Comparison of ENCODE assay signal across 25 mouse cellular contexts in the genomic region with DNA sequence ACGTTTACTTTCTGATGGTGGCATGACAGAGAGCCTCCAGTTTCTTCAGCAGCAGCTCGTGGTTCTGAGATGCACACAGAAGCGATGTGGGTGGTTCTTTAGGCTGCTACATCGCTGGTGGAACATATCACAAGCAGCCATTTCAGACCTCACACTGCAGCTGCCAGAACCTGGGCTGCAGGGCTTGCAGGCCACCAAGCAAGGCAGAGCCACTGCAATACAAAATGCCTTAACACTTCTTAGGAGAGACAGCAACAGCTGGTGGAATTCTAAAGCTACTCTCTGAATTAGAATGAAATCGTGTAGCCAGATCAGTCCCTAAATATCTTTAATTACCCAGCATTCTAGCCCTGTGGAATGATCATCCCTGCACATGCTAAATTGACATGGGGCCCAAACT. TPM values are rescaled to one million over a fixed set of nuclear protein-coding genes. Genes with fewer than 3 reads are reported as not detected.
DNase-seq lines count a peak whose midpoint lies in the region; ATAC-seq and TF ChIP-seq lines count a peak whose summit lies in the region.
"Had no signal": no experiment of that assay in that cellular context is flagged by ENCODE, and none has a peak within 500 bp of the region (broad histone marks: within the 10 kb centered on the region; RNA-seq: fewer than 3 reads in every experiment).

No protein-coding gene starts in this region.

- peak overlapping the region; percentile 7 for H3K4me2 ChIP-seq in myocyte (ENCODE audit: low read depth)
- H3K4me2 ChIP-seq: embryonic facial prominence, embryonic 15.5 days; heart, embryonic 11.5 days; heart, embryonic 15.5 days; hindbrain, embryonic 13.5 days had no signal

- DNase-seq in frontal cortex, postnatal 25 days (ENCODE audit: low spot score in 2 of 2): no peak
- peak; percentile 7 to 62 for DNase-seq in lung, postnatal 4 days
- no peak for DNase-seq in lung, adult 2 months
- no peak for DNase-seq in neural tube, embryonic 10.5 days (ENCODE audit: extremely low spot score, low spot score)
- DNase-seq: adrenal gland, adult 8-10 months; B cell, adult 2 months; cerebellum, adult 11-12 months; cerebellum, adult 9-10 months; cerebellum, postnatal 25 days; gastrocnemius, postnatal 14 days; heart, adult 2 months; heart, postnatal 14 days had no signal

- no peak for TF ChIP-seq POLR2A in lung, adult 2 months (IDR thresholded peaks at IDR 0.05; ENCODE audit: borderline replicate concordance, extremely low read depth, low read depth, low read length)
- peak; percentile 33; the same call in 1 of the 2 replicates for TF ChIP-seq POLR2A in cortical plate, adult 2 months (IDR thresholded peaks at IDR 0.05; ENCODE audit: extremely low read depth, insufficient read depth, low read length)
- no peak for TF ChIP-seq POLR2A in myocyte (IDR thresholded peaks at IDR 0.05; ENCODE audit: insufficient read length, low read depth)

- no peak for TF ChIP-seq CTCF in lung, adult 2 months (IDR thresholded peaks at IDR 0.05; ENCODE audit: insufficient read depth, low read length)
- TF ChIP-seq CTCF in cortical plate, adult 2 months (IDR thresholded peaks at IDR 0.05; ENCODE audit: extremely low read depth, insufficient read depth, low read length): no peak

- H3ac ChIP-seq in myocyte (ENCODE audit: control insufficient read depth, insufficient read length): no peak overlapping the region

- peak; percentile 17; the same call in 1 of the 2 replicates for ATAC-seq in frontal cortex, adult (ENCODE audit: low TSS enrichment)
- ATAC-seq: CD4-positive, CD25-positive, alpha-beta regulatory T cell, adult 4 months; forebrain, embryonic 14.5 days; hindbrain, postnatal 0 days had no signal

- H3K36me3 ChIP-seq in myocyte (ENCODE audit: control insufficient read depth, insufficient read depth): no peaks in the 10 kb centered on the region
- H3K36me3 ChIP-seq: embryonic facial prominence, embryonic 15.5 days; forebrain, embryonic 10.5 days; G1E; heart, embryonic 15.5 days; hindbrain, embryonic 13.5 days had no signal

- no peaks in the 10 kb centered on the region; the same call in 1 of the 2 replicates for H3K4me1 ChIP-seq in lung, adult 2 months (ENCODE audit: control insufficient read depth, insufficient read depth, low read length)
- peaks cover 3% of the 10 kb centered on the region; the same call in 1 of the 2 replicates for H3K4me1 ChIP-seq in cortical plate, adult 2 months (ENCODE audit: control insufficient read depth, insufficient read depth, low read length)

- H3K27ac ChIP-seq in cortical plate, adult 2 months (ENCODE audit: insufficient read depth, low read length): no peak overlapping the region
- H3K27ac ChIP-seq: embryonic facial prominence, embryonic 15.5 days; forebrain, embryonic 10.5 days; heart, adult 2 months; heart, embryonic 15.5 days; hindbrain, embryonic 13.5 days; hindbrain, postnatal 0 days had no signal

- no peaks in the 10 kb centered on the region for H3K79me2 ChIP-seq in myocyte (ENCODE audit: control insufficient read depth, insufficient read depth)

- no peaks in the 10 kb centered on the region for H3K27me3 ChIP-seq in myocyte (ENCODE audit: control insufficient read depth, insufficient read depth, insufficient read length)

- 36% methylated on average over 5 of the region's 5 CpGs for WGBS in lung, adult 2 months

- H3K4me3 ChIP-seq in lung, adult 2 months (replicated peaks; ENCODE audit: extremely low read depth, low read depth, low read length): no peak overlapping the region
- no peak overlapping the region for H3K4me3 ChIP-seq in cortical plate, adult 2 months (ENCODE audit: insufficient read depth, low read length)
- no peak overlapping the region for H3K4me3 ChIP-seq in myocyte
- H3K4me3 ChIP-seq: embryonic facial prominence, embryonic 15.5 days; erythroblast, embryonic 14.5 days; forebrain, embryonic 10.5 days; heart, adult 2 months; heart, embryonic 15.5 days; hindbrain, embryonic 13.5 days had no signal

TF ChIP-seq in myocyte, 11 proteins besides CTCF, POLR2A, EP300 and RAD21:
- TF ChIP-seq SRF (IDR thresholded peaks at IDR 0.05; ENCODE audit: control insufficient read depth, insufficient read length, low read depth): no peak
- no peak for TF ChIP-seq REST (IDR thresholded peaks at IDR 0.05; ENCODE audit: insufficient read depth, insufficient read length)
- TF ChIP-seq MYOD1 (IDR thresholded peaks at IDR 0.05; ENCODE audit: control insufficient read depth in 1 of 3, insufficient read length in 2 of 3, low read depth in 2 of 3): peak; percentile 89 to 91 (median 90)
- TF ChIP-seq MYOG (IDR thresholded peaks at IDR 0.05; ENCODE audit: control insufficient read depth in 1 of 3, insufficient read depth in 1 of 3, insufficient read length in 2 of 3, low read depth in 2 of 3): peak in 2 of 3 experiments; percentile 37 to 61
- no peak for TF ChIP-seq MAX (IDR thresholded peaks at IDR 0.05; ENCODE audit: low read depth)
- no peak for TF ChIP-seq POLR2AphosphoS2 (IDR thresholded peaks at IDR 0.05; ENCODE audit: insufficient read length, low read depth)
- TF ChIP-seq E2F4 (IDR thresholded peaks at IDR 0.05; ENCODE audit: insufficient read depth): no peak
- TF ChIP-seq TCF12 (IDR thresholded peaks at IDR 0.05; ENCODE audit: insufficient read depth, poor library complexity, severe bottlenecking): peak; percentile 53
- no peak for TF ChIP-seq CEBPB (IDR thresholded peaks at IDR 0.05; ENCODE audit: insufficient read depth, poor library complexity, severe bottlenecking)
- TF ChIP-seq TCF3 (IDR thresholded peaks at IDR 0.05; ENCODE audit: insufficient read length, low read depth): no peak
- no peak for TF ChIP-seq USF1 (IDR thresholded peaks at IDR 0.05; ENCODE audit: low read depth)

RNA-seq across cellular contexts. Expression of a gene that starts 3.6 kb away (rescaled TPM):
- polyA plus RNA-seq in lung, adult 2 months (2012; rRNA removed): 0.89 and 0.97 TPM in 2 replicates
- 54.6 and 55.0 TPM in 2 replicates for polyA plus RNA-seq in cortical plate, adult 2 months (2012; rRNA removed)
- polyA plus RNA-seq in myocyte (2012; fragmentation: generic; extraction: Trizol): 1.9 TPM
- polyA plus RNA-seq: CD4-positive, CD25-positive, alpha-beta regulatory T cell, adult 4 months; erythroblast, embryonic 14.5 days; G1E had no signal

Comparison
In these comparisons a context has a peak if more than half of its experiments do, and no peak if none do; other contexts are left out.
1. DNase-seq: peak in lung, postnatal 4 days (2 of 2); none in frontal cortex, postnatal 25 days (0 of 2), lung, adult 2 months (single experiment) and neural tube, embryonic 10.5 days (single experiment).
2. RNA of a gene that starts 3.6 kb away (polyA plus RNA-seq): 54.6 to 55.0 TPM in cortical plate, adult 2 months; 1.9 TPM in myocyte (single experiment) and 0.89 to 0.97 TPM in lung, adult 2 months; every median in the first group is over 10 times any median in the second.